Mouse (Mus musculus) lung, adult 2 months (tissue): Measurements from ENCODE around the gene Pard6a.

ENCODE experiments used
- CTCF ChIP-seq: fragments of 200-500 bp; IDR thresholded peaks from 2 replicates; pipeline ENCODE4 v1.5.1; 2011; ENCODE audit warnings: mild to moderate bottlenecking, low read length, control low read depth; ENCODE audit not compliant: insufficient read depth
- POLR2A ChIP-seq: fragments of 200-500 bp; IDR thresholded peaks from 2 replicates; pipeline ENCODE4 v1.6.1; 2011; ENCODE audit warnings: low read depth, mild to moderate bottlenecking, control low read depth, low read length, borderline replicate concordance; ENCODE audit errors: extremely low read depth

- TF ChIP-seq CTCF = no peak
- no peak for TF ChIP-seq POLR2A
Measured at GRCm38 (mm10) chr8:105707498-105708403, 6.8 kb downstream of the Pard6a start, which contains the start of the genes 4933405L10Rik and Enkd1.
